Mouse (Mus musculus) frontal cortex, postnatal 36 days (tissue): Measurements from ENCODE around the gene Psmb5.

Experiments used
- DNase-seq, 2 experiments: peaks; one replicate each; pipeline ENCODE4 v3.0.0; 2022; ENCODE audit warnings: low spot score in 2 of 2

Gene Psmb5

DNA sequence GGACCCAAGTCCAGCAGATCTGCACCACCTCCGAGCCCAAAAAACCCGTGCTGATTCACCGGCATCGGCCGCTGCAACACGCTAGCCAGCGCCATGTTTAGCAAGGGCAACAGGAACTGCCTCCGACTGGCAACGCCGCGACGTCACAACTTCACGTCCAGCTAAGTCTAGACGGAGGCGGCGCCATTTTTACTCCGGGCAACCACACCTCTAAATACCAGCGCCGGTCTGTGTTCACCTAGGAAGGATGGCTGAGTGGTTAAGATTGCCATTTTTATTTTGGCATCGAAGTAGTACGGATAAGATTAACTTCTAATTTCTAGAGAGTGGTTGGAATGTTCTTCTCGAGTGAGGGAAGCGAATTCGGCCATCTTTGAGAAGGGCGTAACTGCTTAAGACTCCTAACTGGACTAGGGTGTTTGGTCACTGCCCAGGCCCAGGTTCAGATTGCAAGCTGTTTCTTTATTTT, at the start of gene Psmb5:
Gene Psmb5 (minus strand): TSS at position 126 of the 469 bp plus-strand sequence.
- DNase-seq: peak; percentile 90 to 92

- peak; percentile 71 to 73 for DNase-seq
Observed at GRCm38 (mm10) chr14:54664477-54665222, 46.8 kb upstream of the Psmb5 start.

- DNase-seq: peak in 1 of 2 experiments; percentile 40
Observed at GRCm38 (mm10) chr14:54660009-54660408, 42.2 kb upstream of the Psmb5 start.

GRCm38 (mm10) chr14:54653496-54653895, 35.7 kb upstream of the Psmb5 start:
- DNase-seq: peak; percentile 82 to 83

DNA sequence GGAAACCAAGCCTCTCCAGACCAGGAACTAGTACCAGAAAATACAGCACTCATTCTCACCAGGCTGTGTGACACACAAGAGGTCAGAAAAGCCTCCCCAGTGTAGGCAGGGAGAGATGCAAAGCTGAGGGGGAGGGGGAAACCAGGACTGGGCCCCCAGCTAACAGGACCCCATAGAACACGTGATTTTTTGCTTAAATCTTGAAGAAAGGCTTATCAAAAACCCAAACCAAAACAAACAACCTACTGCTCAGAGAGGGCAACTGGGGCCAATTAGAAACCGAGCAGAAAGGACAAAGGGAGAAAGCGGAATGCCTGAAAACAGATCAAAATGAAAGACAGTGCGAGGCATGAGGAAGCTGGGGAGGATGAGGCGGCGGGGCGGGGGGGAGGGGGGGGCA, 35.0 kb upstream of the Psmb5 start:
- DNase-seq: no peak

GRCm38 (mm10) chr14:54651556-54651955, 33.7 kb upstream of the Psmb5 start:
- no peak for DNase-seq

- DNase-seq: peak; percentile 75 to 89
Observed at GRCm38 (mm10) chr14:54650621-54651454, 33.0 kb upstream of the Psmb5 start.

- DNase-seq: no peak
Observed at GRCm38 (mm10) chr14:54647900-54648299, 30.1 kb upstream of the Psmb5 start.

DNA sequence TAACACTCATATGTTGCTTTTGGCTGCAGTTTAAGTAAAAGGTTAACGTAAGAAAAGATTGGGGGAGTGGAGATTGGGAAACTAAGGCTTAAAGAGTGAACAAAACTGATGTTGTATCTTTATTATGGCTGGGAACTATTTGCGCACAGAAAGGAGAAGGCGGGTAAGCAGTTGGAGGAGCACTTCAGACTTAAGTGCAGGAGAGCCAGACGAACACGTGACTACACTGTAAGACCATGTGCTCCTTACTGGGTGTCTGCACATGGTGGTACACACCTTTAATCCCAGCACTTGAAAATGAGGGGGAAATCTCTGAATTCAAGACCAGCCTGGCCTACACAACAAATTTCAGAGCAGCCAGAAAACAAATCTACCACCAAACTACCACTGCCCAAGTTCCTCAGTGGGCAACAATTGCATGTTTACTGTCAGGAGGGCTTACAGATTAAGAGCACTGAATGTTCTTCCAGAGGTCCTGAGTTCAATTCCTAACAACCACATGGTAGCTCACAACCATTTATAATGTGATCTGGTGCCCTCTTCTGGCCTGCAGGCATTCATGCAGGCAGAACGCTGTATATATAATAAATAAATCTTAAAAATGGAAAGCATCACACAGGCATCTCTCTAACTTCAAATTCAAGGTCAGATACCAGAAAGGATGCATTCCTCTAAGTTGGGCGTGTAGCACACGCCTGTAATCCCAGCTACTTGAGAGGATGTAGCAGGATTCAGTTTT, 29.2 kb upstream of the Psmb5 start:
- DNase-seq: no peak

- no peak for DNase-seq
Observed at GRCm38 (mm10) chr14:54646455-54646854, 28.6 kb upstream of the Psmb5 start.

DNA sequence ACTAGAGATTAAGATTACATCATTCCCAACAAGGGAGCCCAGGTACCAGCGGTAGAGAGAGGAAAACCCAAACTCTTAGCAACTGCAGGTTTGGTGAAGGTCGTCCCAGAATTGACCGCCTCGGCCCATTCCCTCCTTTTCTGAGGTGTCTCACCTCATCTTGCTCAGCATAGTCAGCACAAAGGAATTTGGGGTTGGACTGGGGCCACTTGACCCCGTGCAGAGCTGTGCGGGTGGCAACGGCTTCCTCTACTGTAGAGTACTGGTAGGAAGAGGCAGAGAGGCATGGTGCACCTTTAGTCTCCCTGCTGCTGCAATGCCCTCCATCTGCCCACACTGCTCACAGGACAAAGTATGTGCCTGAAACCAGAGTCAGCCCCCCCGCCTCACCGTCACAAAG, 26.5 kb upstream of the Psmb5 start:
- no peak for DNase-seq

GRCm38 (mm10) chr14:54643011-54643410, 25.2 kb upstream of the Psmb5 start:
- DNase-seq: no peak

DNA sequence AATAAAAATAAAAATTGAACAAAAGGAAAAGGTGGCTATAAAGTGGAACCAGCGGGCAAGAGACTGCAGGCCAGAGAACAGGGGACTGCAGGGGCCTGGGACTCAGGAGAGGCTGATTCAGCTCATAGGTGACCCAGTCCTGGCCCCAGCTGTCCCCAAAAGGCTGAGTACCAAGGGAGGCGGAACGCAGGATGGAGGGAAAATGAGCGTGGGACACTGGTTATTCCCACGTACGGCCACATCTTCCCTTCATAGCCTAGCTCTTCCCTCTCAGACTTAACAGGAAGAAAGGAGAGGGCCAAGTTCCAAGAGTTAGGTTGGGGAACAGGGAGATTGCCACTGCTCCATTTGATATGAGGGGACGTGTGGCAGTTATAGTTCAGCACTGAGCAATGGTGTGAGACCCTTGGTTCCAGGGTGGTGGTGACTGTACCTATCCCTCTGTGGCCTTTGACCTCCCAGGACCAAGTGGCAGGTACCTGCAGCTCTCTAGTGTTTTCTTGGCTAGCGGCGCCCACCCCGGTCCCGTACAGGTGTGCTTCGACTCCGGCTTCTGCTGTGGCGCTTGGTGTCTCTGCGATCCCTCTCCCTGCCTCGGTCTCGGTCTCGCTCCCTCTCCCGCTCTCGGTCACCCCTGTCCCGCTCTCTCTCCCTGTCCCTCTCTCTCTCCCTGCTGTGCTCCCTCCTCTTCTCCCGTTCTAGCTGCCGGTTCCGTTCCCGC, 24.6 kb upstream of the Psmb5 start:
- no peak for DNase-seq

DNA sequence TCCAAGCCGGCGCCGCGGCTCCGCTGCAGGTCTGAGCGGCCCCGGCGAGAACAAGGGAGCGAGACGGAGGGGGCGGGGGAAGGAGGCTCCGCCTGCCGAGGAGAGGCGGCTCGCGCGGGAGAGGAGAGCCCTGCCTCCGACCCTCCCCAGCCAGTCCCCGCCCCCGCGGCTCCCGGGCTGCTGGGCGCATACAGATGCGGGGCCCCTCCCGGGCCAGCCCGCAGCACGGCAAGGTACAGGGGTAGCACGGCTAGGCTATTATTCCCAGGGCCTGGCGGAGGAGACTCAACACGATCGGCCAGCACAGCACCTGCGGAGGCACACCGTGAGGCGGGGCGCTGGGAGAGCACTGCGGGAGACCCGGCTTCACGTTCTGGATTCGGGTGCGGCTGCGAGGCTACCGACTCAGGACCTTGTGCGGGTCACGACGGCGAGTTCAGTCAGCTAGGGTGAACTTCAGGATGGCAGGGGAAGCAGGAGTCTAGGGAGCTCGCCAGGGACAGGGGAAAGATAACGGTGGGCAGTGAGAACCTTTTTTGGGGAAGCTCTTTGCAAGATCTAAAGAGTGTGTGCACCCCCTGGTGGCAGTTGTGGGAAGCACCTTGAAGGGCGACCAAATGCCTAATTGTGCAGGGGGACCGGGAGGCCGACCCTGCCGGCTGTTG, 23.6 kb upstream of the Psmb5 start, which contains the start of gene Cdh24:
Gene Cdh24 (minus strand): TSS at position 60 of the 665 bp plus-strand sequence.
- DNase-seq: peak; percentile 89 to 90

- no peak for DNase-seq
Observed at GRCm38 (mm10) chr14:54640946-54641304, 23.1 kb upstream of the Psmb5 start, which contains the start of gene Gm17606. TSS of gene Gm17606 (plus strand) at chr14:54640952.

- no peak for DNase-seq
Observed at GRCm38 (mm10) chr14:54640121-54640520, 22.3 kb upstream of the Psmb5 start.

DNA sequence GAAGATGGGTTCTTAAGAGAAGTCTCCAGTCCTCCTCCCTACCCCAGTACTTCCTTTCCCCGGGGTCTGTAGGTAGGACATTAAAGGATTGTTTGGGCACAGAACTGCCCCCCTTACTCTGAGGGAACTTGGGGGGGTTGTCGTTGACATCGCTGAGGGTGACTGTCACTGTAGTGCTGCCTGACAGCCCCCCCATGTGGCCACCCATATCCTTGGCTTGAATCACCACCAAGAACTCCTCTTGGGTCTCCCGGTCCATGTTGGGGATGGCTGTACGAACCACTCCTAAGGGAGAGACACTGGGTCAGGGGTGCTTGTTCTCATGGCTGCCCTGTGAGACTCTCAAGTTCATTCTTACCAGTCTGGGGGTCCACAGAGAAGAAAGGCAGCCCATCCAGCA, 20.4 kb upstream of the Psmb5 start:
- peak in 1 of 2 experiments; percentile 31 for DNase-seq

DNA sequence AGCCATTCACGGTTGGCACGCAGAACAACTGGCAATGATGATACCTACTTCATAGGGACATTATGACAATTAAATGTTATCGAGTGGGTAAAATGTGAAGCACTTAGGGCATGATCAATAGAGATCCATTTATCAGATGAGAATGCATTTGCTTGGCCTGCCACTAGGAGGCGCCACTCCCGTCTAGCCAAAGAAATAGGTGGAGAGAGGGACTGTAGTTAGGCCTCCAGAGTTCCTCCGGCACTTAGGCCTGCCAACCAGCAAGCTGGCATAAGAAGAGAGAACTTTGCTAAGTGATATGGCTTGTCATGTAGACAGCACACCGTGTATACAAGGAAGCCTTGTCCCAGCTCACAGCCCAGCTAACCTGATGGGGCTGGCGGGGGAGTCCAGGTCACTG, 19.1 kb upstream of the Psmb5 start:
- DNase-seq: no peak

DNA sequence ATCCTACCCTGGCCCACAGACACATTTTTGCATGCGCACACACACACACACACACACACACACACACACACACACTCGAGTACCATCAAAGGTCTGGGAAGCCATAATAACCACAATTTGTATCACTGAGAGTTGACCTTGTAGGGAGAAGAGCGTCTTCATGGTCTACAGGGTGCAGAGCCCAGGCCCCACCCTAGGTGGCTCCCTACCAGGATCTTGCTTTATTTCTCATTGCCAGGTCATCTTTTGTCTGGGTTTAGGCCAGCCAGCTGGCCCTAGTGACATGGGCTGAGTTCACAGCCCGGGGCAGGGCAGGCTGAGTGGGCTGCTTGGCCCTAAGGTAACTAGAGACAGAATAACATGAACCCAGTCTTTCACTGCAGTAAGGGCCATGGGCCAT, 16.4 kb upstream of the Psmb5 start:
- no peak for DNase-seq

DNA sequence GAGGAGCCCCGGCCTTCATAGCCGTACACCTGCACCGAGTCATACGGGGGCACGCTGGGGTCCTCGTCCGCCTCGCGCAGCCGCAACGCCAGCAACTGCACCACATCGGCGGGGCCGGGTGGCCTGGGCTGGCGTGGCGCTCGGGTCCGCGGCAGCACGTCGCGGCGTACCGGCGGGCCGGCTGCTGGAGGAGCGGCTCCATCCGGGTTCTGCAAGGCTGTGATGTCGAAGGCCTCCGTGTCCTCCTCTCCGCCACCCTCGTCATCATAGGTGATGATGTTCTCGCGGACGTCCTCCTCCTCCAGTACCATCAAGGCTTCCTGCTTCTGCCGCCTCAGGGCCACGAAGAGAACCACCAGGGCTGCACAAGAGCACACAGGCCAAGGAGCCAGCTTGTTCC, 14.4 kb upstream of the Psmb5 start:
- no peak for DNase-seq

- DNase-seq: no peak
Observed at GRCm38 (mm10) chr14:54631240-54631599, 13.4 kb upstream of the Psmb5 start.
